Mouse (Mus musculus) cerebellum, adult 2 months (tissue): ENCODE measurements around the gene Ext2.

Experiments
- CTCF ChIP-seq: fragments of 200-500 bp; IDR thresholded peaks from 2 replicates; pipeline ENCODE4 v1.5.1; 2011; ENCODE audit warnings: low read depth, mild to moderate bottlenecking, control low read depth, low read length, moderate library complexity, borderline replicate concordance; ENCODE audit not compliant: insufficient read depth
- POLR2A ChIP-seq: fragments of 200-500 bp; IDR thresholded peaks from 2 replicates; pipeline ENCODE4 v1.6.1; 2011; ENCODE audit warnings: low read length, control low read depth, borderline replicate concordance; ENCODE audit not compliant: insufficient read depth

DNA sequence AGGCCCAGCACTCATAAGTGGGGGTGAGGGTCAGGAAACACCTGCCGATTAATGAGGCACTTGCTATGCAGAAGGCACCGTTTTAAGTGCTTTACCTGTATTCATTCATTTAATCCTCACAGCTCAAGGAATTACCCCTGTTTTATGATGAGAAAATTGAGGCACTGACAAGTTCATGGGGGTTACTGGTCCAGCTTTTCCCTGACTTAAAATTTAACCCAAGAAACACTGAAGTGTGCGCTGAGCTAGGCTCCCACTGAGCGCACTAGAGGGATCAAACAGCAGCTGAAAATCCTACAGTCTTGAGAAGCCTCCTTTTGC lies 49.6 kb downstream of the Ext2 start:
- TF ChIP-seq POLR2A (no peak), CTCF (no peak)
